Mouse (Mus musculus) CH12.LX (cell line): ENCODE results near the gene Cacng5. TPM values are rescaled to one million over a fixed set of nuclear protein-coding genes. Genes with fewer than 3 reads are reported as not detected.

ENCODE experiments used
- polyA plus RNA-seq: library from polyadenylated mRNA; unstranded; fragments of >175 nt; gene quantifications from 2 replicates; pipeline ENCODE4 v1.2.1, GENCODE M21; 2012; ENCODE audit warnings: low read depth; ENCODE audit not compliant: insufficient read length
- total RNA-seq, 2 experiments: library from RNA; depleted of rRNA; stranded (reverse); fragments of 300-350 nt in 1 of 2; fragments of >200 nt in 1 of 2; gene quantifications; 2 replicates each; pipeline ENCODE4 v1.2.3; 2012 to 2014

Cacng5 gene
- total and polyA plus RNA-seq, 3 experiments = not detected

Other genes starting within 250 kb of the Cacng5 start
- not detected in 2 replicates for gene Cacng1, start 198.5 kb downstream of the Cacng5 start, total RNA-seq (2012; rRNA removed)
- not detected in 2 replicates for gene Cacng1, start 198.5 kb downstream of the Cacng5 start, total RNA-seq (2014; rRNA removed)
- gene Cacng1, start 198.5 kb downstream of the Cacng5 start, polyA plus RNA-seq = not detected in 2 replicates
- gene Cacng4, start 120.5 kb downstream of the Cacng5 start, total RNA-seq (2012; rRNA removed) = not detected in 2 replicates
- gene Cacng4, start 120.5 kb downstream of the Cacng5 start, total RNA-seq (2014; rRNA removed) = not detected in 2 replicates
- not detected in 2 replicates for gene Cacng4, start 120.5 kb downstream of the Cacng5 start, polyA plus RNA-seq